Mouse (Mus musculus): ENCODE data around the gene Eras. TPM values are rescaled to one million over a fixed set of nuclear protein-coding genes. Genes with fewer than 3 reads are reported as not detected.
"Not testable (repeated sequence)": the region's sequence is repeated elsewhere in the genome, so short reads cannot be mapped to it uniquely, and the experiment has no call there.

The Eras gene
- polyA plus RNA-seq, 1 experiment from 2014 or later, result not detected

DNA sequence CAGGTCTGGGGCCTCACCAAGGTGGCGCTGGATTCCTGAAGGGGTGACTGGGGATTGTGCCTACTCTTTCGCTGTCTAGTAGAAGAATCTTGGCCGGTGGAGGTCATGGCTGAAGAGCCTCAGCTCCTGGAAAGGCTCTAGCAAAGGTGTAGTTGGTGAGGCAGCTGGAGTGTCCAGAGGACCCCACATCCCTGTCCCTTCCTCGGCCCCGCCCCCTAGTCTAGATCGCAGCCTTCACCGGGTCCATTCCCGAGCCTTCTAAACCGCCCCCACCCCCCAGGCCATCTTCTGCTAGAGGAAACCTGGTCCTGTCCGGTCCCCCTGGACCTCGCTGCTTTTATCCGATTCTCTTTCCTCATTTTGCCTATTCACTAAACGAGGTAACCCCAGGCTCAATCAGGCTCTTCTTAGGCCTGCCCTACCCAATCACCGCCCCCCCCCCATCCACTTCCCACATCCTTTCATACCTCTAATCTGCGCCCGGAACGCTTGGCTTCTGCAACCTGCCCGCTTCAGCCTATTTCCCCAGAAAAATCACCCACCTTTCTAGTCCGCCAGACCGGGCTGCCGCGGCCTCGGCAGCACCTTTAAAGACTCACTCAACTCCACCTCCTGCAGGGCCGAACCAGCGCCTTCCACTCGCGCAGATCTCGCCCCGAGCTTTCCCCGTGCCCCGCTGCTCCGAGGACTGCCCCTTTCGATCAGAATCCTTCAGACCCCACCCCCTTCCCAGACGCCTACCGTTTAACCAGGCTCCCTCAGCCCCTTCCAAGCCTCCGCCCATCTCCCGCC is 18.9 kb upstream of the Eras start, which contains the start of gene Hdac6:
TSS of gene Hdac6 (minus strand) at position 782 of the 792 bp plus-strand sequence.
- peak within 1 kb of the TSS; percentile 48; the same call in 1 of the 2 replicates for H3K27ac ChIP-seq
- H3K9ac ChIP-seq, result peak within 1 kb of the TSS; percentile 65
- WGBS, result 11% methylated on average over 37 of the region's 37 CpGs
- ATAC-seq (ENCODE audit: low FRiP score, low read depth), result peak; percentile 99
- H3K9me3 ChIP-seq, result no peaks in the 10 kb centered on the region
- H3K36me3 ChIP-seq, result peaks cover 4% of the 10 kb centered on the region; the same call in 1 of the 2 replicates
- H3K4me3 ChIP-seq, result peak within 1 kb of the TSS; percentile 51
- no peaks in the 10 kb centered on the region for H3K27me3 ChIP-seq
- H3K4me2 ChIP-seq (replicated peaks), result peak within 1 kb of the TSS; percentile 64
- no peaks in the 10 kb centered on the region for H3K4me1 ChIP-seq

DNA sequence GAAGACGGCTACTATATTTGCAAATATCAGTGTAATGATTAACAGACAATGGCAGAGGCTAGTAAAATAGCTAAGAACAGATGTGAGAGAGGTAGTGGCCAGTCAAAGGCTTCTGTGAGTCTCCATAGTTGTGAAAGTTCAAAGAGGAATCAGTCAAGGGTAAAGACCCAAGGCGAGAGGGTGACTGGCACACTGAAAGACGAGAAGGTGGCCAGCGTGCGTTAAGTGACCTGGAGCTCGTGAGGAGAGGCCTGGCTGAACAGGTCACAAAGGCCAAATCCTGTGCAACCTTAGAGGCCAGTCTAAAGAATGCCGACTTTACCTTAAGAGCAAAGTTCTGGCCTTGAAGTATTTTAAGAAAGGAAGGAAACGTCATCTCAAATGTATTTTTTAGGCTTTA is 17.2 kb upstream of the Eras start:
- H3K36me3 ChIP-seq, result peaks cover 10% of the 10 kb centered on the region
- no peak overlapping the region for H3K4me3 ChIP-seq
- no peaks in the 10 kb centered on the region for H3K27me3 ChIP-seq
- no peaks in the 10 kb centered on the region for H3K4me1 ChIP-seq
- no peak overlapping the region for H3K9ac ChIP-seq
- H3K9me3 ChIP-seq, result no peaks in the 10 kb centered on the region
- H3K4me2 ChIP-seq (replicated peaks), result no peak overlapping the region
- 69% methylated on average over 8 of the region's 8 CpGs for WGBS
- ATAC-seq (ENCODE audit: low FRiP score, low read depth), result no peak
- no peak overlapping the region for H3K27ac ChIP-seq

DNA sequence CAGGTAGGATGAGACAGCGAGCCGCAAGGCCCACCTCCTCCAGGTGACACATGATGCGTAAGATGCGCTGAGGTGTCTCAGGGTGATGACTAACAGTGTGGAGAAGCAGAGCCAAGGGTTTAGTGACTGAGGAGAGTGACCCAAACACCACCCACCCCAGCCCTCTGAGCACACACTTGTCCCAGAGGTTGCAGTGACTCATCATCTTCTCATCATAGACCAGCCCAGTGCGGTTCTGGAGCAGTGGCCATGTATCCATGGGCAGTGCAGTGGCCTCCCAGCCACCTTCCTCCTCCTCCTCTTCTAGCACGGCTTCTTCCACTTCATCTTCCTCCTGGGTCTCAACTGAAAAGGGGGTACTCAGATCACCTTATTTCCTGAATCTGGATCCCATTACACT is 9.3 kb upstream of the Eras start:
- H3K4me3 ChIP-seq, result no peak overlapping the region
- no peaks in the 10 kb centered on the region for H3K4me1 ChIP-seq
- WGBS, result 85% methylated on average over 6 of the region's 6 CpGs
- H3K4me2 ChIP-seq (replicated peaks), result no peak overlapping the region
- H3K9ac ChIP-seq, result no peak overlapping the region
- no peaks in the 10 kb centered on the region for H3K27me3 ChIP-seq
- ATAC-seq (ENCODE audit: low FRiP score, low read depth), result no peak
- no peaks in the 10 kb centered on the region for H3K9me3 ChIP-seq
- peaks cover 37% of the 10 kb centered on the region for H3K36me3 ChIP-seq
- no peak overlapping the region for H3K27ac ChIP-seq

DNA sequence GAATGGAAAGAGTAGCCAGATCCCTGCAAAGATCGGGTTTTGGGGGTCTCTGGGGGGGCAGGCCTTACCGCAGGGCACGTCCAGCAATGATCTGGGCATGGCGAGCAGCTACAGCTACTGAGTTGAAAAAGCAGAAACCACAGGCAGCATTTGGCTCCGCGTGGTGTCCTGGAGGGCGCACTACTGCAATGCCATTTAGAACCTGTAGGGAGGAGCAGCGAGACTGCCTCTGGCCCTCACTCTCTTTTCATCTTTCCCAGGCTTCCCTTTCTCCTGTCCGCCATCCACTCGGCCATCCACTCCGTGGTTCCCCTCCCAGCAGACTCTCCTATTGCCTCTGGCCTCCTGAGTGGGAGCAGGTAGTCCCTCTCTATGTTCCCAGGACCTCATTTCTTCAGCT is 8.5 kb upstream of the Eras start:
- no peak overlapping the region for H3K4me2 ChIP-seq (replicated peaks)
- no peak overlapping the region for H3K9ac ChIP-seq
- no peaks in the 10 kb centered on the region for H3K4me1 ChIP-seq
- no peak for ATAC-seq (ENCODE audit: low FRiP score, low read depth)
- H3K27me3 ChIP-seq, result no peaks in the 10 kb centered on the region
- H3K27ac ChIP-seq, result no peak overlapping the region
- WGBS, result 45% methylated on average over 11 of the region's 11 CpGs
- no peaks in the 10 kb centered on the region for H3K9me3 ChIP-seq
- H3K4me3 ChIP-seq, result no peak overlapping the region
- H3K36me3 ChIP-seq, result peaks cover 40% of the 10 kb centered on the region

DNA sequence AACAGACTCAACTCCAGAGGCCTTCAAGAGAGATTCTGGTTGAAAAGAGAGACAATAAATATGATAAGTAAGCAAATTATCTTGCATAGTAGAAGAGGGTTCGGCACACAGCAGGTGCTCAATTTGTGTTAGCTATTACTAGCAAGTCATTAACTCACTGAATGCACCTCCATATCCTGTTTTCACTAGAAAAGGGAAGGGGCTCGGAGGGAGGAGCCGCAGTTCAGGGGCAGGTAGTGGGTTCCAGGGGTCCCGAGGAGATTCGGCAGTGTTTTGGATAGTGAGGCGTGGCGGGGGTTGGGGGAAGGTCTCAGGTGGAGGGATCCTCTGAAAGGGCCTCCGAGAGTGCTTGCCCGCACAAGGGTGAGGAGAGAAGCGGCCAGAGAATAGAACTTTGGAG is 1.3 kb downstream of the Eras start:
- no peak for ATAC-seq (ENCODE audit: low FRiP score, low read depth)
- peaks cover 25% of the 10 kb centered on the region for H3K36me3 ChIP-seq
- peaks cover 4% of the 10 kb centered on the region; the same call in 1 of the 2 replicates for H3K9me3 ChIP-seq
- H3K4me3 ChIP-seq, result no peak overlapping the region
- peaks cover 79% of the 10 kb centered on the region for H3K27me3 ChIP-seq
- H3K9ac ChIP-seq, result no peak overlapping the region
- no peak overlapping the region for H3K27ac ChIP-seq
- 16% methylated on average over 10 of the region's 10 CpGs for WGBS
- no peak overlapping the region for H3K4me2 ChIP-seq (replicated peaks)
- no peaks in the 10 kb centered on the region for H3K4me1 ChIP-seq

DNA sequence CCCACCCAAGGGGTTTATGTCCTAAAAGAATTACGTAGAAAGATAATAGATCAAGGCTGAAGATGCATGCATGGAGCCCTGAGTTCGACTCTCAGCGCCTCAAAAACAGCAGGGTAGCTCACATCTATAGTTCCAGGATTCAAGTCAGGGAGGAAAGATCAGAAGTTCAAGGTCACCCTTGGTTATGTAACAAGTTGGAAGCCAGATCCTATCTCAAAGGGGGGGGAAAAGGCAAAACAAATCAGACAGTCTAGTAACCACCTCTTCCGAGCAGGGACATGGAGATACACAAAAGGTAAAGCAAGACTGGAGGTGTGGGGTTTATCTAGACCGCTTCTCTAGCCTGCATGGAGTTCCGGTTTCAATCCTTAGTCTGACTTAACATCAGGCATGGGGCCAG is 2.1 kb downstream of the Eras start:
- Histone ChIP-seq H3K36me3 (peaks cover 17% of the 10 kb centered on the region), H3K4me1 (no peaks in the 10 kb centered on the region), H3K4me3 (no peak overlapping the region), H3K27me3 (peaks cover 88% of the 10 kb centered on the region), H3K27ac (no peak overlapping the region), H3K9me3 (peaks cover 4% of the 10 kb centered on the region; the same call in 1 of the 2 replicates), H3K4me2 (replicated peaks) (no peak overlapping the region), H3K9ac (no peak overlapping the region)
- 62% methylated on average over 6 of the region's 6 CpGs for WGBS
- no peak for ATAC-seq (ENCODE audit: low FRiP score, low read depth)

DNA sequence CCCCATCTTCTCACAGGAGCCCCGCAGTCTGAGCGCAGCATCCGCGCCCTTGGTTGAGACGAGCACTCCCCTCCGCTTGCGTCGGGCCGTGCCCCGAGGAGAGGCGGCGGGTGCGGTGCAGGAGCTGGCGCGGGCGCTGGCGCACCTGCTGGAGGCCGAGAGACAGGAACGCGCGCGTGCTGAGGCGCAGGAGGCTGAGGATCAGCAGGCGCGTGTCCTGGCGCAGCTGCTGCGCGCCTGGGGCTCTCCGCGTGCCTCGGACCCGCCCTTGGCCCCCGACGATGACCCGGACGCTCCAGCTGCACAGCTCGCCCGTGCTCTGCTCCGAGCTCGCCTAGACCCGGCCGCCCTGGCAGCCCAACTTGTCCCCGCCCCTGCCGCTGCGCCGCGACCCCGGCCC is 6.4 kb downstream of the Eras start:
- WGBS, result 10% methylated on average over 44 of the region's 48 CpGs
- no peaks in the 10 kb centered on the region for H3K4me1 ChIP-seq
- H3K27ac ChIP-seq, result no peak overlapping the region
- H3K27me3 ChIP-seq, result peaks cover 85% of the 10 kb centered on the region
- peak overlapping the region; percentile 58 for H3K4me2 ChIP-seq (replicated peaks)
- no peak for ATAC-seq (ENCODE audit: low FRiP score, low read depth)
- no peaks in the 10 kb centered on the region for H3K36me3 ChIP-seq
- H3K9me3 ChIP-seq, result no peaks in the 10 kb centered on the region
- peak overlapping the region; percentile 31 for H3K4me3 ChIP-seq
- H3K9ac ChIP-seq, result no peak overlapping the region

DNA sequence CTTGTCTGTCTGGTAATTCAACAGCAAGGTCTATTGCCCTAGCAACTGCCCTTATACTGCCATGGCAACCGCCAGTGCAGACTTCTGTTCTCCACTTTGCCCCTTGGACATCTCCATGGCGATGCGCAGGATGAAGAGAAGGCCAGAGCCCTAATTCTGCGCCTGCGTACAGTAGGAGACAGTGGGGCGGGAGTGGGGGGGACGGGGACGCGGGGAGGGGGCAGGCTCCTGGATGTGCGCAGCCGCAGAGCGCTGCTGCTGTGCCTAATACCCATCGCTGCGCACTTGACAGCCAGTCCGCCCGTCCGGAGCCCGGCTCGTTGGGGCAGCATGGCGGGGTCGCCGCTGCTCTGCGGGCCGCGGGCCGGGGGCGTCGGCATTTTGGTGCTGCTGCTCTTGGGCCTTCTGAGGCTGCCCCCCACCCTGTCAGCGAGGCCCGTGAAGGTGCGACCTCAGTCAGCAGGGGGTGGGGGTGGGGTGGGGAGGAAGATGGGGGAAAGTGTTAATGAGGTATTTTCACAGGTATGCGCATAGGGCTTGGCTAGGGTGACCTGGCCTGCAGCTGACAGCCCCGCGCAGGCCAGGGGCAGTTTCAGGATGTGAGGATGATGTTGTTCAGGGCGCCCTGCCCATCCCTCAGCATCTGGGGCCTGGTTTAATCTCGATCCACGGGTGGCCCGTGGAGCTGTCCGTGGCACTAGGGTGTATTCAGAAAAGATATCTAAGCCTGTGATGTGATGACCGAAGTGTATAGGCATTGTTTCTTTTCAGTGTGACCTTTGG is 8.6 kb downstream of the Eras start, which contains the start of gene Pcsk1n:
TSS of gene Pcsk1n (plus strand) at position 222 of the 783 bp plus-strand sequence.
- H3K4me1 ChIP-seq, result no peaks in the 10 kb centered on the region
- H3K27ac ChIP-seq, result no peak within 1 kb of the TSS
- no peak within 1 kb of the TSS for H3K9ac ChIP-seq
- H3K4me3 ChIP-seq, result peak within 1 kb of the TSS; percentile 30
- 20% methylated on average over 29 of the region's 40 CpGs for WGBS
- peak within 1 kb of the TSS; percentile 56 for H3K4me2 ChIP-seq (replicated peaks)
- H3K27me3 ChIP-seq, result peaks cover 66% of the 10 kb centered on the region
- ATAC-seq (ENCODE audit: low FRiP score, low read depth), result no peak
- no peaks in the 10 kb centered on the region for H3K9me3 ChIP-seq
- no peaks in the 10 kb centered on the region for H3K36me3 ChIP-seq

DNA sequence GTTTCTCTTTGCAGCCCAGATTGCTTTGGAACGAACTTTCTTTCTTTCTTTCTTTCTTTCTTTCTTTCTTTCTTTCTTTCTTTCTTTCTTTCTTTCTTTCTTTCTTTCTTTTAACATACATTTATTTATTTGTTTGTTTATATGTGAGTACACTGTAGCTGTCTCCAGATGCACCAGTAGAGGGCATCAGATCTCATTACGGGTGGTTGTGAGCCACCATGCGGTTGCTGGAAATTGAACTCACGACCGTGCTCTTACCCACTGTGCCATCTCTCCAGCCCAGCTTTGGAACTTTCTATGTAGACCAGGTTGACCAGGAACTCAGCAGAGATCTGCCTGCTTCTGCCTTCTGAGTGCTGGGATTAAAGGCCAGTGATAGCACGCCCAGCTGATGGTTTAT is 10.4 kb downstream of the Eras start:
- H3K36me3 ChIP-seq; ATAC-seq (ENCODE audit: low FRiP score, low read depth); H3K27ac ChIP-seq; H3K4me1 ChIP-seq; H3K9me3 ChIP-seq; H3K4me3 ChIP-seq; H3K4me2 ChIP-seq (replicated peaks); H3K9ac ChIP-seq: not testable (repeated sequence)
- WGBS, result 60% methylated on average over 6 of the region's 6 CpGs
- H3K27me3 ChIP-seq, result peaks cover 48% of the 10 kb centered on the region

DNA sequence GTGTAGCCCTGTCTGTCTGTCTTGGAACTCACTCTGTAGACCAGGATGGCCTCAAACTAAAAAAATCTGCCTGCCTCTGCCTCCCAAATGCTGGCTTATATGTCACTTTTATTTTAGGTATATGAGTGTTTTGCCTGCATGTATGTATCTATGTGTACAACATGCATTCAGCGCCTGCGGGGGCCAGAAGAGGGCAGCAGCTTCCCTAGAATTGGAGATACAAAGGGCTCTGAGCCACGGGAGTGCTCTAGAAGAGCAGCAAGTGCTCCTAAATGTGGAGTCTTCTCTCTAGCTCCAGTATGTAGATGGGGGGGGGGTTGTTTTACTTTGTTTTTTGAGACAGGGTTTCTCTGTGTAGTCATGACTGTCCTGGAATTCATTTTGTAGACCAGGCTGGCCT is 12.7 kb downstream of the Eras start:
- not testable (repeated sequence) for H3K9ac ChIP-seq; H3K27ac ChIP-seq; H3K9me3 ChIP-seq; ATAC-seq (ENCODE audit: low FRiP score, low read depth); H3K36me3 ChIP-seq; H3K4me1 ChIP-seq; H3K4me3 ChIP-seq; H3K4me2 ChIP-seq (replicated peaks)
- WGBS, result 15% methylated on average over 3 of the region's 3 CpGs
- H3K27me3 ChIP-seq, result peaks cover 25% of the 10 kb centered on the region

DNA sequence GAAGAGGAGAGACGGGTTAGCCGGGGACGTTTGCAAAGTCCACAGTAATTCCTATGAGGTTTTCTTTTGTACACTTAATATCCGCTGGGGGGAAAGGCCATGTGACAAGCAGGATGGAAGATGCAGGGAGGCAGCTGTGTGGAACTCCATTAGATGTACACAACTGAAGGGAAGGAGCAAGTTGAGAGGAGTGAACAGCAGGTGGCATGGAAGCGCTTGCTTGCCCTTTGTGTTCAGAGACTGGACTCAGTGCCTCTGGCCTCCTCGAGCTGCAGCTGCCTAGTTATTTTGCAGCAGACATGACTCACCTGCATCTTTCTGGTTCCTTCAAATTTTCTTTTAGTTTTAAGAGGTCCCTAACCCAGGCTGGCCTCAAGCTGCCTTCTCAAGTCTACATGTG is 17.9 kb downstream of the Eras start:
- 69% methylated on average over 6 of the region's 6 CpGs for WGBS
- H3K4me3 ChIP-seq, result no peak overlapping the region
- H3K27ac ChIP-seq, result no peak overlapping the region
- no peak overlapping the region for H3K9ac ChIP-seq
- H3K36me3 ChIP-seq, result peaks cover 12% of the 10 kb centered on the region
- ATAC-seq (ENCODE audit: low FRiP score, low read depth), result no peak
- no peaks in the 10 kb centered on the region for H3K27me3 ChIP-seq
- no peak overlapping the region for H3K4me2 ChIP-seq (replicated peaks)
- no peaks in the 10 kb centered on the region for H3K9me3 ChIP-seq
- no peaks in the 10 kb centered on the region for H3K4me1 ChIP-seq

DNA sequence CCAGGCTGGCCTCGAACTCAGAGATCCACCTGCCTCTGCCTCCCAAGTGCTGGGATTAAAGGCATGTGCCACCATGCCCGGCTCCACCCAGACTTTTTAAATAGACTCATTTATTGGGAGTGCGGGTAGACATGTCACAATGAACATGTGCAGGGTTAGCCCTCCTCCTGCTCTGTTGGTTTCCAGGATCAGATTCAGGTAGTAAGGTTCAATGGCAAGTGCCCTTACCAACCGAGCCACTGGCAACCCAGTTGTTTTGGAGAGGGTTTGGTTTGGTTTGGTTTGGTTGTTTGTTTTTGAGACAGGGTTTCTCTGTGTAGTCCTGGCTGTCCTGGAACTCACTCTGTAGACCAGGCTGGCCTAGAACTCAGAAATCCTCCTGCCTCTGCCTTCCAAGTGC is 19.2 kb downstream of the Eras start, which contains the start of gene Gm10490:
TSS of gene Gm10490 (plus strand) at position 301 of the 400 bp plus-strand sequence.
- H3K4me2 ChIP-seq (replicated peaks); H3K4me3 ChIP-seq; H3K27ac ChIP-seq; H3K4me1 ChIP-seq; H3K9me3 ChIP-seq; ATAC-seq (ENCODE audit: low FRiP score, low read depth); H3K9ac ChIP-seq; H3K27me3 ChIP-seq: not testable (repeated sequence)
- WGBS, result 93% methylated on average over 4 of the region's 4 CpGs
- H3K36me3 ChIP-seq, result peaks cover 12% of the 10 kb centered on the region

Measured in limb, embryonic 13.5 days (tissue).